Mouse (Mus musculus): ENCODE data around the gene Mesd.
A peak's percentile ranks its signal among the peaks of the same experiment; 100 is the strongest.
"Not testable (repeated sequence)": the region's sequence is repeated elsewhere in the genome, so short reads cannot be mapped to it uniquely, and the experiment has no call there.

Mesd gene

GRCm38 (mm10) chr7:83878676-83879448 lies 5.4 kb upstream of the Mesd start:
- peak; percentile 30 to 34 for DNase-seq (ENCODE audit: low spot score in 2 of 2)

GRCm38 (mm10) chr7:83882150-83882632 lies 2.1 kb upstream of the Mesd start:
- DNase-seq (ENCODE audit: low spot score in 2 of 2): no peak

GRCm38 (mm10) chr7:83882633-83883275 lies 1.5 kb upstream of the Mesd start:
- peak; percentile 23 to 43 for DNase-seq (ENCODE audit: low spot score in 2 of 2)

- DNase-seq (ENCODE audit: low spot score in 2 of 2): peak; percentile 47 to 52
These were observed 818 bp upstream of the Mesd start for GRCm38 (mm10) chr7:83883276-83884020.

GRCm38 (mm10) chr7:83884921-83885532 lies 761 bp downstream of the Mesd start:
- no peak for DNase-seq (ENCODE audit: low spot score in 2 of 2)

- DNase-seq (ENCODE audit: low spot score in 2 of 2): no peak
These were observed 1.6 kb downstream of the Mesd start for GRCm38 (mm10) chr7:83885835-83886234.

- DNase-seq (ENCODE audit: low spot score in 2 of 2): no peak
These were observed 2.3 kb downstream of the Mesd start for GRCm38 (mm10) chr7:83886366-83887129.

- no peak for DNase-seq (ENCODE audit: low spot score in 2 of 2)
These were observed 5.1 kb downstream of the Mesd start for GRCm38 (mm10) chr7:83889383-83889782.

GRCm38 (mm10) chr7:83889946-83890345 lies 5.7 kb downstream of the Mesd start:
- not testable (repeated sequence) for DNase-seq (ENCODE audit: low spot score in 2 of 2)

GRCm38 (mm10) chr7:83891433-83892332 lies 7.4 kb downstream of the Mesd start:
- peak; percentile 94 to 96 for DNase-seq (ENCODE audit: low spot score in 2 of 2)

- no peak for DNase-seq (ENCODE audit: low spot score in 2 of 2)
These were observed 8.0 kb downstream of the Mesd start for GRCm38 (mm10) chr7:83892333-83892669.

GRCm38 (mm10) chr7:83894348-83894747 lies 10.1 kb downstream of the Mesd start:
- no peak for DNase-seq (ENCODE audit: low spot score in 2 of 2)

- no peak for DNase-seq (ENCODE audit: low spot score in 2 of 2)
These were observed 11.9 kb downstream of the Mesd start for GRCm38 (mm10) chr7:83896077-83896740.

- DNase-seq (ENCODE audit: low spot score in 2 of 2): no peak
These were observed 14.0 kb downstream of the Mesd start for GRCm38 (mm10) chr7:83898267-83898666.

- DNase-seq (ENCODE audit: low spot score in 2 of 2): no peak
These were observed 16.3 kb downstream of the Mesd start for GRCm38 (mm10) chr7:83900519-83900918.

- DNase-seq (ENCODE audit: low spot score in 2 of 2): no peak
These were observed 17.2 kb downstream of the Mesd start for GRCm38 (mm10) chr7:83901425-83901824.

GRCm38 (mm10) chr7:83902296-83903145 lies 18.3 kb downstream of the Mesd start:
- DNase-seq (ENCODE audit: low spot score in 2 of 2): no peak

GRCm38 (mm10) chr7:83904831-83905230 lies 20.6 kb downstream of the Mesd start:
- no peak for DNase-seq (ENCODE audit: low spot score in 2 of 2)

- no peak for DNase-seq (ENCODE audit: low spot score in 2 of 2)
These were observed 27.6 kb downstream of the Mesd start for GRCm38 (mm10) chr7:83911909-83912308.
